Mouse (Mus musculus) T-helper 1 cell (primary cell): ENCODE measurements around the gene Sema5b.
"Not testable (repeated sequence)": the region's sequence is repeated elsewhere in the genome, so short reads cannot be mapped to it uniquely, and the experiment has no call there.

Experiments used
- in situ Hi-C: fragments of 300-600 bp; cut with MboI, MseI; formaldehyde crosslinking; loops from one replicate; pipeline ENCODE4 v1.15.1; 2025; ENCODE audit warnings: high pct_unique_total_duplicates

The Sema5b gene

GRCm38 (mm10) chr16:35547966-35548365 lies 7.0 kb downstream of the Sema5b start:
- in situ Hi-C loops = no loop called here

- in situ Hi-C loops = no loop called here
These were observed 8.4 kb downstream of the Sema5b start for GRCm38 (mm10) chr16:35549354-35549753.

GRCm38 (mm10) chr16:35555596-35556482 lies 14.9 kb downstream of the Sema5b start:
- in situ Hi-C loops = no loop called here

GRCm38 (mm10) chr16:35557038-35557437 lies 16.1 kb downstream of the Sema5b start:
- in situ Hi-C loops = no loop called here

GRCm38 (mm10) chr16:35561541-35561940 lies 20.6 kb downstream of the Sema5b start:
- in situ Hi-C loops = no loop called here

- in situ Hi-C loops = no loop called here
These were observed 23.4 kb downstream of the Sema5b start for GRCm38 (mm10) chr16:35564246-35564905.

- in situ Hi-C loops = not testable (repeated sequence)
These were observed 24.7 kb downstream of the Sema5b start for GRCm38 (mm10) chr16:35565601-35566000.

- in situ Hi-C loops = no loop called here
These were observed 27.4 kb downstream of the Sema5b start for GRCm38 (mm10) chr16:35568225-35568880.

- in situ Hi-C loops = no loop called here
These were observed 28.4 kb downstream of the Sema5b start for GRCm38 (mm10) chr16:35569347-35569746.

GRCm38 (mm10) chr16:35569758-35570157 lies 28.8 kb downstream of the Sema5b start:
- in situ Hi-C loops = no loop called here

GRCm38 (mm10) chr16:35570627-35571026 lies 29.7 kb downstream of the Sema5b start:
- in situ Hi-C loops = no loop called here

GRCm38 (mm10) chr16:35573586-35573985 lies 32.6 kb downstream of the Sema5b start:
- in situ Hi-C loops = no loop called here

GRCm38 (mm10) chr16:35577181-35577941 lies 36.4 kb downstream of the Sema5b start:
- in situ Hi-C loops = no loop called here

GRCm38 (mm10) chr16:35581299-35581698 lies 40.4 kb downstream of the Sema5b start:
- in situ Hi-C loops = no loop called here

GRCm38 (mm10) chr16:35583551-35584080 lies 42.7 kb downstream of the Sema5b start:
- in situ Hi-C loops = no loop called here

GRCm38 (mm10) chr16:35585126-35585694 lies 44.3 kb downstream of the Sema5b start:
- in situ Hi-C loops = no loop called here

- in situ Hi-C loops = no loop called here
These were observed 46.3 kb downstream of the Sema5b start for GRCm38 (mm10) chr16:35587046-35587779.

- in situ Hi-C loops = no loop called here
These were observed 47.0 kb downstream of the Sema5b start for GRCm38 (mm10) chr16:35587866-35588465.

- in situ Hi-C loops = no loop called here
These were observed 47.8 kb downstream of the Sema5b start for GRCm38 (mm10) chr16:35588731-35589151.

- in situ Hi-C loops = no loop called here
These were observed 50.8 kb downstream of the Sema5b start for GRCm38 (mm10) chr16:35591756-35592155.
